In genomic region chr10:13716132-13716531, GRCm38 (mm10) we compare ENCODE assay signal across 10 mouse cellular contexts.
DNase-seq lines count a peak whose midpoint lies in the region; ATAC-seq and TF ChIP-seq lines count a peak whose summit lies in the region.
"Had no signal": no experiment of that assay in that cellular context is flagged by ENCODE, and none has a peak within 500 bp of the region (broad histone marks: within the 10 kb centered on the region; RNA-seq: fewer than 3 reads in every experiment).

No protein-coding gene starts in this region.

- no peak for TF ChIP-seq CTCF in liver, adult 2 months (IDR thresholded peaks at IDR 0.05; ENCODE audit: low read depth, low read length)

- no peaks in the 10 kb centered on the region for H3K9me3 ChIP-seq in embryonic facial prominence, embryonic 11.5 days (replicated peaks; ENCODE audit: control insufficient read depth, low read length)
- no peaks in the 10 kb centered on the region for H3K9me3 ChIP-seq in embryonic facial prominence, embryonic 10.5 days
- H3K9me3 ChIP-seq in forebrain, embryonic 11.5 days (ENCODE audit: control insufficient read depth, low read length): no peaks in the 10 kb centered on the region
- H3K9me3 ChIP-seq: G1E had no signal

- no peaks in the 10 kb centered on the region for H3K4me1 ChIP-seq in embryonic facial prominence, embryonic 11.5 days (ENCODE audit: control insufficient read depth, insufficient read depth, low read length)
- H3K4me1 ChIP-seq in embryonic facial prominence, embryonic 10.5 days: peaks cover 35% of the 10 kb centered on the region
- H3K4me1 ChIP-seq in liver, adult 2 months (ENCODE audit: control insufficient read depth, insufficient read depth, low read length): peaks cover 4% of the 10 kb centered on the region; the same call in 1 of the 2 replicates
- H3K4me1 ChIP-seq in forebrain, embryonic 11.5 days (replicated peaks; ENCODE audit: control insufficient read depth, insufficient read depth, low read length): peaks cover 4% of the 10 kb centered on the region; the same call in 1 of the 2 replicates

- no peak overlapping the region for H3K27ac ChIP-seq in embryonic facial prominence, embryonic 11.5 days (replicated peaks; ENCODE audit: low read depth, low read length)
- no peak overlapping the region for H3K27ac ChIP-seq in embryonic facial prominence, embryonic 10.5 days (replicated peaks)
- no peak overlapping the region for H3K27ac ChIP-seq in liver, adult 2 months (replicated peaks; ENCODE audit: insufficient read depth, low read depth, low read length)
- no peak overlapping the region for H3K27ac ChIP-seq in forebrain, embryonic 11.5 days (ENCODE audit: low read depth, low read length)

- 56% methylated on average over 2 of the region's 2 CpGs for WGBS in embryonic facial prominence, embryonic 11.5 days
- WGBS in embryonic facial prominence, embryonic 10.5 days: 69% methylated on average over 2 of the region's 2 CpGs
- WGBS in liver, adult 2 months: 18% methylated on average over 2 of the region's 2 CpGs
- WGBS in forebrain, embryonic 11.5 days: 77% methylated on average over 2 of the region's 2 CpGs

- no peaks in the 10 kb centered on the region for H3K79me2 ChIP-seq in liver, adult 2 months (ENCODE audit: control insufficient read depth, insufficient read depth, low read length)

- no peak overlapping the region for H3K9ac ChIP-seq in embryonic facial prominence, embryonic 11.5 days (replicated peaks; ENCODE audit: low read length)
- no peak overlapping the region for H3K9ac ChIP-seq in liver, adult 2 months (ENCODE audit: low read depth, low read length)
- H3K9ac ChIP-seq in forebrain, embryonic 11.5 days (ENCODE audit: low read length): no peak overlapping the region

- no peak for ATAC-seq in embryonic facial prominence, embryonic 11.5 days (replicated peaks; ENCODE audit: insufficient number of reproducible peaks, low FRiP score, low TSS enrichment, low read depth)
- ATAC-seq in forebrain, embryonic 11.5 days (replicated peaks; ENCODE audit: low FRiP score): no peak
- no peak for ATAC-seq in erythroid progenitor cell, adult 5-6 weeks (replicated peaks; ENCODE audit: low FRiP score, poor library complexity, severe bottlenecking)

- no peak overlapping the region for H3K4me2 ChIP-seq in embryonic facial prominence, embryonic 11.5 days (ENCODE audit: low read depth, low read length)
- H3K4me2 ChIP-seq in forebrain, embryonic 11.5 days (ENCODE audit: low read depth, low read length, severe bottlenecking): no peak overlapping the region

- H3K4me3 ChIP-seq in embryonic facial prominence, embryonic 11.5 days (ENCODE audit: low read depth, low read length): no peak overlapping the region
- H3K4me3 ChIP-seq in embryonic facial prominence, embryonic 10.5 days: no peak overlapping the region
- H3K4me3 ChIP-seq in liver, adult 2 months (ENCODE audit: insufficient read depth, low read depth, low read length): no peak overlapping the region
- no peak overlapping the region for H3K4me3 ChIP-seq in forebrain, embryonic 11.5 days (ENCODE audit: low read depth, low read length)

- H3K27me3 ChIP-seq in embryonic facial prominence, embryonic 11.5 days (ENCODE audit: control insufficient read depth, insufficient read depth, low read length): no peaks in the 10 kb centered on the region
- H3K27me3 ChIP-seq in embryonic facial prominence, embryonic 10.5 days (replicated peaks; ENCODE audit: low read depth, poor library complexity, severe bottlenecking): no peaks in the 10 kb centered on the region
- H3K27me3 ChIP-seq in liver, adult 2 months (ENCODE audit: control insufficient read depth, insufficient read depth, low read length): no peaks in the 10 kb centered on the region
- H3K27me3 ChIP-seq in forebrain, embryonic 11.5 days (ENCODE audit: control insufficient read depth, insufficient read depth, low read length): no peaks in the 10 kb centered on the region

- TF ChIP-seq POLR2A in liver, adult 2 months (IDR thresholded peaks at IDR 0.05; ENCODE audit: extremely low read depth, insufficient read depth, low read length): no peak

- no peaks in the 10 kb centered on the region for H3K36me3 ChIP-seq in embryonic facial prominence, embryonic 11.5 days (replicated peaks; ENCODE audit: control insufficient read depth, insufficient read depth, low read depth, low read length)
- no peaks in the 10 kb centered on the region for H3K36me3 ChIP-seq in embryonic facial prominence, embryonic 10.5 days (replicated peaks)
- no peaks in the 10 kb centered on the region for H3K36me3 ChIP-seq in liver, adult 2 months (ENCODE audit: control insufficient read depth, insufficient read depth, low read length)
- H3K36me3 ChIP-seq in forebrain, embryonic 11.5 days (ENCODE audit: control insufficient read depth, insufficient read depth, low read length): no peaks in the 10 kb centered on the region
- H3K36me3 ChIP-seq: G1E had no signal

- peak; percentile 13 for DNase-seq in embryonic facial prominence, embryonic 11.5 days (ENCODE audit: low spot score)
- no peak for DNase-seq in embryonic facial prominence, embryonic 10.5 days (ENCODE audit: low spot score)
- peak; percentile 42 for DNase-seq in liver, adult 2 months (ENCODE audit: extremely low read depth, low read depth, low spot score)
- DNase-seq in liver: no peak
- DNase-seq in fibroblast of lung, adult 2 months (ENCODE audit: low read depth): peak; percentile 26
- DNase-seq in kidney, postnatal 4 days: peak; percentile 40 to 53
- no peak for DNase-seq in forebrain, embryonic 11.5 days (ENCODE audit: low spot score)
- DNase-seq: cerebellum, adult 11-12 months had no signal

Comparison
In these comparisons a context has a peak if more than half of its experiments do, and no peak if none do; other contexts are left out.
1. DNase-seq: peak in embryonic facial prominence, embryonic 11.5 days (single experiment), liver, adult 2 months (single experiment), fibroblast of lung, adult 2 months (single experiment) and kidney, postnatal 4 days (2 of 2); none in embryonic facial prominence, embryonic 10.5 days (single experiment), liver (single experiment) and forebrain, embryonic 11.5 days (single experiment).